Mouse (Mus musculus) right cerebral cortex, postnatal 25 days (tissue): ENCODE results near the gene Sgpl1.

Experiments used
- DNase-seq: peaks from one replicate; pipeline ENCODE4 v3.0.0; 2022

The Sgpl1 gene

DNA sequence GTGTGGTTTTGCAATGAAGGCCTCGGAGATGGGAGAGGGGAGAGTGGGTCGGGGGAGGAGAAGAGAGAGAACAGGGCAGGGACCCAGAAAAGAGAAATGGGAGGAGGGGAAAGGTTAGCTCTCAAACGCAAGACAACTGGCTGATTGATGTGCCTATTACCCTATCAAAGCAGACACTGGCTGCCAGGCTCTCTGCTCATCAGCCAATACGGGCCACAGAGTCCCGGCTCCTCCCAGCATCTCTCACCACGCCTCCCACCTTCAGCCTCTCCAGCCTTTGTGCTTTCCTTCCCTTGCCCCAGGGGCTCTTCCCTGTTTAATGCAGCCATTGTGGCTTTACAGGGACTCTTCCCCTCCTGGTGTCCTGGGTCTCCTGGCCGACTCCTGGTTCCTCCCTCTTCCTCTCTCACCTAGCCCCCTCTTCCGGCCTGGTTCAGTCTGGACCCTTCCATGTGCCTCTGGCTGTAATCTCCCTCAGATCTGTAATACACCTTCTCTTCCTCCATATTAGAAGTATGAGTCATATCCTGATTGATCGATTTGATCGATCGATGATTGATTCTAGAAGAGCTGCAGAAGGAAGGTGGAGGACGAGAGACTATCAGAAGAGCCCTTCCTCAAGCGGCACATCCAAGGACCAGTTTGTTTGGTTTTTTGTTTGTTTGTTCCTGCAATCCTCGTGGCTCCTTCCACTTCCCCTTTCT, 67.1 kb downstream of the Sgpl1 start:
- peak; percentile 29 for DNase-seq

DNA sequence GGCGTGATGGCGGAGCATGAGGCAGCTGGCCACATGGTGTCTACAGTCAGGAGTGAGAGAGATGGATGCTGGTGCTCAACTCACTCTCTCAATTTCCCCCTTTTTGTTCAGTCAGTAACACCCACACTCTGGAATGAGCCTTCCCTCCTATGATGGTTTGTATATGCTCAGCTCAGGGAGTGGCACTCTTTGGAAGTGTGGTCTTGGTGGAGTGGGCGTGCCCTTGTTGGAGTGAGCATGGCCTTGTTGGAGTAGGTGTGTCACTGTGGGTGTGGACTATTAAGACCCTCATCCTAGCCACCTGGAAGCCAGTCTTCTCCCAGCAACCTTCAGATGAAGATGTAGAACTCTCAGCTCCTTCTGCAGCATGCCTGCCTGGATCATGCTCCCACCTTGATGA, 71.9 kb downstream of the Sgpl1 start:
- no peak for DNase-seq

DNA sequence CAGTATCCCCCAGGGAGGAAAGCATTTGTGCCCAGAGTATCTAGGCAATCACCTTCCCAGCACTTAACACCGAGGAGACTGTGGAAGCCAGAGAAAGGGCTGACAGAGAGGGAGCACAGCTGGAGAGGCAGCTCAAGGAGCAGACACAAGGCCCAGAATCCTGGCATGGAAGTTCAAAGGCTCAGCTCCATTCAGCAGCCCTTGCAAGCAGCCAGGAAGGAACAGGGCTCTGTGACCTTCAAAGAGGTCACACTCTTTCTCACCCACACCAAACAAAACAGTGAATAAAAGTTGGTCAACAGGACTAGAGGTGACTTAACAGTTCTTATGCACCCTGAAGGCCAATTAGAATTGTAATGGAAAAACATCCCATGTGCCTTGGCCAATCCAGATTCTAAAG, 72.9 kb downstream of the Sgpl1 start:
- DNase-seq = no peak

DNA sequence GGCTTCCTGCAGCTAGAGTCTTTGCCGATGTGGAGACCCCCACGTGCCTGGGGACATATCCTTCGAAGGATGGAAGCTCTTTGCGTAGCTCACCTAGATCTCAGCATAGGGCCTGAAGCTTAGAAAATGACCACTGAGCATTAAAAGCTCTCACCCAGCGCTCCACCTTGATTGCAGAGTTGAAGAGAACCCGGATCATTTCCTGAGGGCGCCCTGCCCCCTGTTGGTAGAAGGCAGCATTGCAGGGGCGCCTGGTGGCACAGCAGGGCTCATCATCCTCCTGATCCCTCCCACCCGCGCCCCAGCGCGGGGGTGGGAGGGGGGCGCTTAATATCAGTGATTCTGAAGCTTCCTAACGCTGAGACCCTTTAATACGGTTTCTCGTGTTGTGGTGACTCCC, 75.2 kb downstream of the Sgpl1 start:
- no peak for DNase-seq

DNA sequence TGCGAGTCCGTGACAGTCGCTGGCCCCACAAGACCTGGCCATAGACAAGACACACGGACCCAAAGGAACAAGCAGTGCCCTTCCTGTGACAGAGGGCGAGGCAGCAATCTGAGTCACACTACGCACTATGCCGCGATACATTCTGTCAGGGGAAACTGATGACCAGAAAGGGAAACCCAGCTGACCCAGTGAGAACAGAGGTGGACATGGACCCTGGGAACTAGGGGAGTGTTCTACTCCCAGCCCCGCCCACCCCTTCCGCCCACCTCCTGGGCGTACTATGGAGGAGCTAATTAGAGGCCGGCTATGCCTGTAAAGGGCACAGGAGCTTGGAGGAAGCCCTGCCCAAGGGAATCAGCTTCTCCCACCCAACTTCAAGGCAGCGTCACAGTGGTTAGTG, 78.3 kb downstream of the Sgpl1 start:
- DNase-seq = no peak

DNA sequence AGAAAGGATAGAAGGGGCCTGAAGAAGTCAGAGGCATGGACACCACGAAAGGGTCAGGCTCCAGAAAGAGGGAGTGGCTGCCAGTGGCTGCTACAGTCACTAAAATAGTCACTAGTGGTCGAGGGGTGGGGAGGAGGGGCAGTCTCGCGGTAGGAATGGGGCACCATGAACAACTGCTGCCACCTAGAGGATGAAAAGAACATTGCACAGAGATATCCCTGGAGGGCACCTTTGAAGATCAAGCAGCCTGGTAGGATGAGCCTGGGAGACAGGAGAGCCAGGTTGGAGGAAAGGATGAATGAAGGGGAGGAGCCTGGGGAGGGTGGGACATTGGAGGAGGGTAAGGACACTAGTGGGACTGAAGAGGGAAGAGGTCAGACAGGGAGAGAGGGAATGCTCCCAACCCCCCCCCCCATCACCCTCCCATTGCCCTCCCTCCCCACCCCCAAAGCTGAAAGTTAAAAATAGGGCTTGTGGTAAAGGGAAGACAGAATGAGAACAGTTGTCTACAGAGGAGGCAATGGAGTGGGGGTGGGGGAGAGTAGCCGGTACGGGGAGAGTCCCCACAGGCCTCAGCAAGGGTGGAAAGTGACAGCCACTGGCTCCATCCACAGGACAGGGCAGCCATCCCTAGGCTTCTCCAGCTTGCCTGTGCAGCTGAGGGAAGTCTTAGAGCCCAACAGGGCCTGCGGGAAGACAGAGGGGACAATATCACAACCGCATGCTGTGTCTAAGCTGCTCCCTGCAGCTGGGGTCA, 78.9 kb downstream of the Sgpl1 start:
- DNase-seq = peak; percentile 34

DNA sequence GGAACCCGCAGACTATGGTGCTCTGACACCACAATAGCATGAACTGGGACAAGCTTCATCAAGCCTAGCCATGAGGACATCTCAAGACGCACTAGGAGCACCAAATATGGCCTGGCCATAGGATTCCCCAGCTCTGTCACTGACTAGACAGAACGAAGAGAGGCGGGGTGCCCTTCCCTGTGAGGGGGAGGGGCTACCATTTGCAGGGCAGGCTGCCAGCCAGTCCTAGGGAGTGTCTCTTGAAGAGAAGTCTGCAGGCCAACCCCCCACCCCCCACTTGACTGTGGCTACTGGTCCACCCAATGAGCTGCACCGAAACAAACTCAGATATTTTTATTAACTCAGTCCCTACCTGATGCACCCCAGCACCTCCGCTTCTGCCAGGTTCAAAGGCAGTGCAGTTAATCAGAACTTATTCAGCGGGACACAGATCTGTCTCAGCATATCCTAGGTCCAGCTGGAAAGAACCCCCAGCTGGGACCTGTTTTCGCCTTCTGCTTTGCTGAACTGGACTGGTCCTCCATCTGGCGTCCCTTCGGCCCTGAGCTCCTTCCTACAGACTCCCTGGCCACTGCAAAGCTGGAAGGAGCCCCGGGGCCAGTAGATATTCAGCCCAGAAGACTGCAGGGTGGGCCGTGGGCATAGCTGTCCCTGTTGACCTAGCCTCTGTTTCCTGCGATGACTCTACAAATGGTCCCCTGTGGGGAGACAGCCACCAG, 82.1 kb downstream of the Sgpl1 start:
- no peak for DNase-seq

DNA sequence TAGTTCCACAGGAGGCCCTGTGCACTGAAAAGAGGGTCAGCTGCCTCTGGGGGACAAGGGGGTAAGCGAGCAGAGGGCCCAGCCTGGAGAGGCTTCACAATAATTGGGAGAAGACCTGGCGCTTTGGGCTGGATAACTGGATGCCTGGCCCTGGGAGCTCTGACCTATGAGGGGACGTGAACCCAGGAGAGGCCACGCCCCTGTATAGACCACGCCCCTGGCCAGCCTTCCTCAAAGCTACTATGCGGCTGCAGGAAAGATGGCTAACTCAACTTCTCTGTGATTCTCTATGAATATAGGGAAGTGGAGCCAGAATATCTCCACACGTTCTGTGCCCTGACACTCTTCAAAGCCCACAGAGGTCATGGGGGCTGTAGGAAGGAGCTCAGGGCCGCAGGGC, 82.9 kb downstream of the Sgpl1 start:
- no peak for DNase-seq

DNA sequence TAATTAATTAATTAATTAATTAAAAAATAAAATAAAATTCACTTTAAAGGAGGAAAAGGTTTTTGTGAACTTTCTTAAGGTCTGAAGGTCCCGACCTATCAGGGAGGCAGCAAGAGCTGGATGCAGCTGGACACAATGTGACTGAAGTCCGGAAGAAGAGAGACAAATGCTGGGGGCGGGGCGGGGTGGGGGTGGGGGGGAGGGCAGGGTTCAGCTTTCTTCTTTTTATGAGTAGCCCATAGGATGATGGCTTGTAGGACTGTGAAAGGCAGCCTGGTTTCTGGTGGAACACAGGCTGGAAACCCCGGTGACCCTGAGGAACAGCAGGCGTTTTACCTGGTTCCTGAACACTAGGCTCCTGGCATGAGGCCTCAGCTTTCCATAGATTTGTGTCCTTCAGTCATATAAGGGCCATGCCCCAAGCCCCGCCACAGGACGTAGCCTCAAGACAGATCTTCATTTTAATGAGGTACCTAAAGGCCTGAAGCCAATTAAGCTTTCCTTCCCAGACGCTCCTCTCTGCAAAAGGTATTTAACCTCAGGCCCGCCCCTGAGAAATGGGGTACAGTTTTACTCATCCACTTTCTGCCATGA, 84.1 kb downstream of the Sgpl1 start:
- no peak for DNase-seq

DNA sequence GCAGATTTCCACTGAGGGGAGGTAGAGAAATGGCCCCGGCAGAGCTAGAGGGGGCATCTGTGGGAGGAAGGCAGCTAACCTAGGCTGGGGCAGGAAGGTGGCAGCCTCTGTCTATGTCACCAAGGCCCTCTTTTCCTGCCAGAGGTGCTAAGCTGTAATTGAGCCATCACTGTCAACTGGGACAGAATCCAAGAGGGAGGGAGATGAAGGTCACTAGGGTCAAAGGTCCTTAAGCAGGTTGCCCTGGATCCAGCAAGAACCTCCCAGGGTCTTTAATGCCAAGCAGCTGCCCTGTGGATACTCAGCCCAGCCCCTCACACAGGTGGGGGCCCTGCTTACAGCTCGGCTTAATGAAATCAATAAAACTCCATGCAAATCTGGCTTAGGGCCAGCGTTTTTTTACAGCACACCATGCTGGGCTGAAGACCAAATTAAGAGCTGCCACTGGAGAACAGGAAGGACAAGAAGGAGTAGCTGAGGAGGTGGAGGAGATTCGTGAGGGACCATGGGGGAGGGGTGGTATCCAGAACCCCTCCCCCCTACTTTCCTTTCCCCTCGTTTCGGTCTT, 87.9 kb downstream of the Sgpl1 start:
- DNase-seq = no peak

DNA sequence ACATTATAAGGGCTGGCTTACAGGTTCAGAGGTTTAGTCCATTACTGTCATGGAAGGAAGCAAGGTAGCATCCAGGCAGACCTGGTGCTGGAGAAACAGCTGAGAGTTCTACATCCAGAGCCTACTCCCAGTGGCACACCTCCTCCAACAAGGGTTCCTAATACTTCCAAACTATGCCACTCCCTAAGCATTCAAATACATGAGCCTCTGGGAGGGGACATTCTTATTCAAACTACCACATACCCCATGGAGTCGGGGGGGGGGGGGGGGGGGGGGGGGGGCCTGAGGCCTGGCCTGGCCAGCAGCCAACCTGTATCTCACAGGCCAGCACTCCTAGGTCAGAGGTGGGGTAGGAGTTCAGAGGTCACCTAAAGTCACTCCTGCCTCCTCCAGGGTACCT, 88.4 kb downstream of the Sgpl1 start:
- DNase-seq = no peak

DNA sequence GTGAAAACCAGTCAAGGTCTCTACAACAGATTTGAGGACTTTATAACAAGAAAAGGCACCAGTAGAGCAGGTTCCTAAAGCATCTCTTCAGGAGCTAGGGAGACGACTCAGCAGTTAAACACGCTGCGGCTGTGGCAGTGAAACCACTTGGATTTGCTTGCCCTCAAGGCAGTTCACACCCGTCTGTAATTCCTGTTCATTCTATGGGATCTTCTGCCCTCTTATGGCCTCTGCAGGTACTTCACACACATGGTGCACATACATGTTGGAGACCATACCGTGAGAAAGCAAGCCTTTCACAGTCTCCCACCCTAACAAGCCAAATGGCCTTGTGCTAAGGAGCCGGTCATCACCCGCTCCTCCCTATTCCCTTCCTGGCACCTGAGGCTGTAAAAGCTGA, 90.8 kb downstream of the Sgpl1 start:
- no peak for DNase-seq

DNA sequence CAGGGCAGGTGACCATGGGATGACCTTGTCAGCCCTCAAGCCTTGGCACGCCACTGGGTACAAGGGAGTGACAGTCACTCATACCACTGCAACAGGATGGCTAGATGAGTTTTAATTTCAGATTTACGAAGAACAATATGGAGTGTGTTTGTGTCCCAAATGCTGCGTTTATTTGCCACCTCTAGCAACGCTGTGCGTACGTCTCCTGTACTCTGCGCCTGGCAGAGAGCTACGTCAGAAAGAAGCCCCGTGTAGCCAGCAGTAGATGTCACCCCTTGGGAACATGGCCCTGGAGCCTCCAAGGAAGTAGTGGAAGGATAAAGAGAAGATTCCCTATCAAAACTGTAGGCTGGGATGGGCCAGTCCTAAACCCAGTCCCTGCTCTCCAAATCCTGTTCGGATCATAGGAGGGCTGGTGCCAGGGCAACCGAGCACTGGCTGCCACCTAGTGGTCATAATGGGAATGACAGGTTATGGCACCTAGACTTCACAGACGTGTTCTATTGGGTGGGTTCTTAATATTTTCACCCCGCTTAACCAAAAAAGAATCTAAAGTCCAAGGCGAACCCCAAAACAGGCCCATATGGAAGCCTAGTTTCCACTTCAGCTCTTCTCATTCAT, 95.4 kb downstream of the Sgpl1 start:
- DNase-seq = peak; percentile 58
